Mouse (Mus musculus) ES-E14 (cell line): ENCODE measurements at regions not wholly inside any gene's neighbourhood (a gene's known extent, or its start where the extent isn't known, plus 50 kb on each side); places are given as distances from the start of the nearest gene placed in this dataset.

Experiments used
- DNase-seq: peaks from one replicate; pipeline ENCODE4 v3.0.0-alpha.2; 2013; ENCODE audit warnings: low read depth, low spot score
- H3K27ac ChIP-seq: 2 replicates; pipeline ENCODE4 v1.5.1; 2012; ENCODE audit warnings: low read depth, mild to moderate bottlenecking, low read length, moderate library complexity, mixed read lengths; ENCODE audit not compliant: poor library complexity, insufficient read depth, severe bottlenecking
- H3K36me3 ChIP-seq: 2 replicates; pipeline ENCODE4 v1.6.1; 2012; ENCODE audit warnings: mild to moderate bottlenecking, low read length, moderate library complexity, mixed read lengths; ENCODE audit not compliant: control insufficient read depth, poor library complexity, insufficient read depth, severe bottlenecking
- H3K4me1 ChIP-seq, 2 experiments: fragments of 150-350 bp in 1 of 2; sonication (generic) in 1 of 2; 2 replicates each; pipeline ENCODE4 v1.6.1; 2012; ENCODE audit warnings: low read length in 2 of 2, mild to moderate bottlenecking in 1 of 2, mixed read lengths in 1 of 2; ENCODE audit not compliant: control insufficient read depth in 2 of 2, insufficient read depth in 2 of 2, poor library complexity in 1 of 2
- H3K4me3 ChIP-seq, 2 experiments: fragments of 150-350 bp in 1 of 2; sonication (generic) in 1 of 2; 2 replicates each; pipeline ENCODE4 v1.5.1; 2012; ENCODE audit warnings: low read length in 2 of 2, low read depth in 1 of 2, mild to moderate bottlenecking in 1 of 2, mixed read lengths in 1 of 2; ENCODE audit not compliant: insufficient read depth in 1 of 2, poor library complexity in 1 of 2, severe bottlenecking in 1 of 2
- H3K9ac ChIP-seq: 2 replicates; pipeline ENCODE4 v1.6.1; 2012; ENCODE audit warnings: low read depth, mild to moderate bottlenecking, low read length, mixed read lengths; ENCODE audit not compliant: poor library complexity, insufficient read depth, severe bottlenecking
- H3K9me3 ChIP-seq: fragments of 150-350 bp; sonication (generic); 2 replicates; pipeline ENCODE4 v1.6.1; 2012; ENCODE audit warnings: low read depth, mild to moderate bottlenecking, low read length; ENCODE audit not compliant: control insufficient read depth, insufficient read depth
- CHD2 ChIP-seq: IDR thresholded peaks from 2 replicates; pipeline ENCODE4 v1.6.1; 2014; ENCODE audit warnings: mild to moderate bottlenecking, low read depth, low read length, inconsistent platforms
- HCFC1 ChIP-seq: IDR thresholded peaks from 2 replicates; pipeline ENCODE4 v1.6.1; 2012; ENCODE audit warnings: low read length, inconsistent platforms, borderline replicate concordance; ENCODE audit not compliant: insufficient read depth
- MAFK ChIP-seq: IDR thresholded peaks from 2 replicates; pipeline ENCODE4 v1.6.1; 2014; ENCODE audit warnings: mild to moderate bottlenecking, low read depth, low read length, inconsistent platforms; ENCODE audit not compliant: insufficient read depth
- ZC3H11A ChIP-seq: IDR thresholded peaks from 2 replicates; pipeline ENCODE4 v1.6.1; 2012; ENCODE audit warnings: low read depth, mild to moderate bottlenecking, inconsistent platforms, low read length, borderline replicate concordance
- ZNF384 ChIP-seq: IDR thresholded peaks from 2 replicates; pipeline ENCODE4 v1.6.1; 2012; ENCODE audit warnings: low read depth, low read length, inconsistent platforms
- in situ Hi-C, 2 experiments: fragments of 600-800 bp; cut with MboI; formaldehyde crosslinking; loops; one replicate each; pipeline ENCODE4 v1.15.1; 2025; ENCODE audit warnings: low sequenced_read_pairs in 2 of 2, inconsistent platforms in 1 of 2; ENCODE audit not compliant: unreplicated experiment in 2 of 2

GRCm38 (mm10) chr7:136065038-136065678 is 349.0 kb upstream of the Mki67 start:
- H3K4me1 ChIP-seq = no peaks in the 10 kb centered on the region; a peak in 1 of 4 replicates
- H3K27ac ChIP-seq = no peak overlapping the region
- in situ Hi-C loops = no loop called here

GRCm38 (mm10) chr7:136065679-136066055 is 349.5 kb upstream of the Mki67 start:
- in situ Hi-C loops = no loop called here
- H3K27ac ChIP-seq = no peak overlapping the region

More at GRCm38 (mm10) chr7:136065038-136065678, 349.0 kb upstream of the Mki67 start:
- H3K9ac ChIP-seq = no peak overlapping the region
- no peak for TF ChIP-seq CHD2
- no peak for TF ChIP-seq ZC3H11A
- no peak for TF ChIP-seq HCFC1
- no peak for TF ChIP-seq ZNF384
- no peak for TF ChIP-seq MAFK
- no peak overlapping the region for H3K4me3 ChIP-seq
- DNase-seq = no peak
- no peaks in the 10 kb centered on the region for H3K36me3 ChIP-seq
- no peaks in the 10 kb centered on the region for H3K9me3 ChIP-seq

GRCm38 (mm10) chr7:136070881-136071280 is 354.7 kb upstream of the Mki67 start:
- no peak for DNase-seq
- no peak overlapping the region for H3K4me3 ChIP-seq
- no peaks in the 10 kb centered on the region for H3K36me3 ChIP-seq
- TF ChIP-seq ZNF384 = no peak
- TF ChIP-seq MAFK = no peak
- TF ChIP-seq CHD2 = no peak
- TF ChIP-seq ZC3H11A = no peak
- no peaks in the 10 kb centered on the region for H3K9me3 ChIP-seq
- H3K27ac ChIP-seq = no peak overlapping the region
- no peaks in the 10 kb centered on the region for H3K4me1 ChIP-seq
- no peak overlapping the region for H3K9ac ChIP-seq
- in situ Hi-C loops = no loop called here

More at GRCm38 (mm10) chr7:136065679-136066055, 349.5 kb upstream of the Mki67 start:
- TF ChIP-seq CHD2 (no peak), ZC3H11A (no peak), MAFK (no peak), ZNF384 (no peak), HCFC1 (no peak)
- Histone ChIP-seq H3K4me3 (no peak overlapping the region), H3K4me1 (no peaks in the 10 kb centered on the region; a peak in 1 of 4 replicates), H3K9me3 (no peaks in the 10 kb centered on the region), H3K9ac (no peak overlapping the region), H3K36me3 (no peaks in the 10 kb centered on the region)
- no peak for DNase-seq

DNA sequence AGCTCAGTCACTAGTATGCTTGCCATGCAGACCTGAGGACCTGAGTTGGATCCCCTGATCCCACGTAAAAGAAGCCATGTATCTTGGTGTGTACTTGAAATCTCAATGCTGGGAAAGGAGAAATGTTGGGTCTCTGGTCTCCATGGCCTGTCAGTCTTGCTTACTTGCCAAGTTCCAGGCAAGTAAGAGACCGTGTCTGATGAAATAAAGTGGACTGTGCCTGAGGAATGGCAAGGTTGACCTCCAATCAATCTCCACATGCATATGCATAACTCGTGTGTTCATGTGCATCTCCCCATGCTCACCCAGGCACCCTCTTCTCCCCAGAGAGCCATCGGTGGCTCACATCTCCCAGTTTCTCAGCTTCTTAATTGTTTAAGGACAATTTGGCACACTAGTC is 355.2 kb upstream of the Mki67 start:
- Histone ChIP-seq H3K36me3 (no peaks in the 10 kb centered on the region), H3K27ac (no peak overlapping the region), H3K4me1 (no peaks in the 10 kb centered on the region), H3K4me3 (no peak overlapping the region), H3K9ac (no peak overlapping the region), H3K9me3 (no peaks in the 10 kb centered on the region)
- DNase-seq = no peak
- in situ Hi-C loops = no loop called here
- TF ChIP-seq ZNF384 (no peak), CHD2 (no peak), HCFC1 (no peak), ZC3H11A (no peak), MAFK (no peak)

DNA sequence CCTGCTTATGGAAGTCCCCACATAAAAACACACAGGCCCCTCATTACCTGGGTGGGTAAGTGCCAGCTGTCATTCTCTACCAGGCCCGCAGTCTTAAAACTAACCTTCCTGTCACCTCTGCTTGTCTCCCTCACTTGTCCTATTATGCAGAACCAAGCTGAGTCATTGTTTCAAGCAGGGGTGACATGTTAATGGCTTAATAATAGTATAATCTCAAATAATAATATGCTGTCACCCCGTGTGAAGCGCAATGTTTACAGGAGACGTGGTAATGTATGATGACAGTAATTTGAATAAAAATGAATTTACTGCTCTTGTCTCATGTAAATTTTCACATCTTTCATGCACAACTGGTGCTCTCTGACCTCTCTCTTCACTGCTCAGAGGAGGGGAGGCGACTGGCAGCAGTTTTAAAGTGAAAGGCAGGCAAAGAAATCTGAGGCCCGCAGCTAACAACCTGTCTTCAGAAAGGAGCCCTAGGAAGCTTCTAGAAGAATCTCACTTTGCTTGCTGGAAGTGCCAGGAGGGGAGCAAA is 357.2 kb upstream of the Mki67 start:
- no peak overlapping the region for H3K9ac ChIP-seq
- no peaks in the 10 kb centered on the region for H3K9me3 ChIP-seq
- H3K4me3 ChIP-seq = no peak overlapping the region
- H3K27ac ChIP-seq = no peak overlapping the region
- no peaks in the 10 kb centered on the region for H3K36me3 ChIP-seq
- no peak for DNase-seq
- in situ Hi-C loops = no loop called here
- no peak for TF ChIP-seq CHD2
- TF ChIP-seq ZNF384 = no peak
- no peak for TF ChIP-seq MAFK
- no peak for TF ChIP-seq HCFC1
- no peak for TF ChIP-seq ZC3H11A
- no peaks in the 10 kb centered on the region for H3K4me1 ChIP-seq
